Mouse (Mus musculus) fat pad, adult 2 months (tissue): ENCODE measurements around the gene Upk1b.

ENCODE experiments used
- DNase-seq: peaks from one replicate; pipeline ENCODE4 v3.0.0-alpha.2; 2011; ENCODE audit warnings: low read depth, low spot score; ENCODE audit errors: extremely low read depth

The Upk1b gene

DNA sequence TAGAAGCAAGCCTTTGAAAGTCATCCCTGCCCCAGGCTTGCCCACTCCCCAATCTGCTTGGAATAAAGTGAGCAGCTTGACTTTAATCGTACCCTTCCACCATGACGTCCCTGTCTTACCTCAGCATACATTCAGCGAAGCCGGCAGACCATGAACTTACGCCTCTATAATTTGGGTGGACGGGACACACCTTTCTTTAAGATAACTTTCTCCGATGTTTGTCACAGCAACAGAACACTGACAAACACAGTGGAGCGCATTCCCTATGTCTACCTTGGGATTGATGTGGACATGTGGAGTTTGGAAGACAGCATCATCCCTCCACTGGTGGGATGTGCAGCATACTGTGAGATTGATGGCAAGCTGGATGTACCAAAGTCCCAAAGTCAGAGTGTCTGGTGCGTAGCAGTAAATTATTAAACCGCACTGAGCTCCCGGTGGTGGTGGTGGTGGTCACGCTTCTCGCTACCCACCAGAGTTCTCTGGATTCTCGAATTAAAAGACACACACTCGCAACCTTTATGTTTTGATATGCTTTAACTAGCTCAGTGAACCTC is 71.5 kb downstream of the Upk1b start:
- DNase-seq = no peak

DNA sequence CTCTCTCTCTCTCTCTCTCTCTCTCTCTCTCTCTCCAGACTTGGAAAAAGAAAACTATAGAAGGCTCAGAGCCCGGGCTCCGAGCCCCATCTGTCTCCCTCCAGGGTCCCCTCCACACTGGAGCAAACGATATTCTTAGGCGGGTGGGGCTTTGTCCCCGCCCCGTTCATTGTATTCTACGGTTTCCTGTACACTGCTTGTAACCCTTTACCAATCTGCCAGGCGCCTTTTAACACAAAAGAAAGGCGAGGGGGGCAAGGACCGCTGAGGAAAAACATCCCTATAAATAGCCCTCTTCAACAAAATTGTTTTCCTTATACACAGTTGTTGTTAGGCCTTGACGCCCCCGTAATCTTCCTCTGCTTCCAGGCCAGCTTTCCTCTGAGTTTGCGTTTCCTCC is 75.2 kb downstream of the Upk1b start:
- DNase-seq = no peak

DNA sequence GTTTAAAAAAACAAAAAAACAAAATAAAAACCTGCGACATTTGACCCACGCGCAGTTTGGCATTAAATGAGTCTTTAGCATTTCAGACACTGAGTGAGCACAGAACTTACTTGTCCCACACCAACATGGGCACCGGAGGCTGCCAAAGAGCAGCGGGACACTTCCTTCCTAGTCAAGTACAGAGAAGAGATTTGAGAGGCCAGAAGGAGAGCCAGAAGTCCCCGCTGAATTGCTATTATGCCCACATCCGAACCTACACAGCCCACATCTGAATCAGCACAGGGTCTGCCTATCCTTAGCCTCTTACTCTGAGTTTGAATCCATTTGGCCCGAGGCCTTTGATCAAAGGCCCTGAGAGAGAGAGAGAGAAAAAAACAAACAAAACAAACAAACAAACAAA is 75.9 kb downstream of the Upk1b start:
- no peak for DNase-seq
